Mouse (Mus musculus) layer of hippocampus, postnatal 25 days (tissue): ENCODE results near the gene Them5. TPM values are rescaled to one million over a fixed set of nuclear protein-coding genes. Genes with fewer than 3 reads are reported as not detected.

Source experiments
- DNase-seq, 2 experiments: peaks; one replicate each; pipeline ENCODE4 v3.0.0; 2022; ENCODE audit warnings: mixed read lengths in 2 of 2, low spot score in 1 of 2; ENCODE audit errors: extremely low spot score in 1 of 2
- total RNA-seq, 2 experiments: library from RNA; stranded (reverse); gene quantifications; 2 replicates each; pipeline ENCODE4 v1.2.3; 2021

The Them5 gene
- total RNA-seq, 2 experiments from 2014 or later, result not detected

DNA sequence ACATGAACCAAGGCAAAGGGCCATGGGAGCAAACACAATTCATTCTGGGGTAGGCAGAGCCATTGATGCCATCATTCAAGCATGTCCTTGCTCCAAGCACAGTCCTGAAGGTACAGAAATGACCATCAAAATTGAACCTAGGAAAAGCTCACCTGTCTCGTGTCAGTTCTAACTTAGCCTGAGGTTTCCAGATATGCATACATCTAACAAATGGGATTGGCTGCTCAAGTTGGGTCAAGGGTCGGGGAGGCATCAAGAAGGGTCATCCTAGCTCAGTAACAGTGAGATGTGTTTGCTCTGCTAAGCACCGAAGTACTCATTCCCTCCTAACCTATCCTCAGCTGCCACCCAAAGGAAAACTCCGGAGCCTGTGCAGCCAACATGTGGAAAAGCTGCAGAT is 55.0 kb downstream of the Them5 start:
- no peak for DNase-seq

Other genes starting within 250 kb of the Them5 start
- gene Gm10696, start 163.9 kb upstream of the Them5 start, total RNA-seq, result not detected
- gene Gm5286, start 145.4 kb upstream of the Them5 start, total RNA-seq, result not detected
- not detected for gene Gm4778, start 78.1 kb upstream of the Them5 start, total RNA-seq
- gene Them4, start 32.0 kb upstream of the Them5 start, total RNA-seq, result 10 to 100 TPM; 24.0 to 26.6 TPM
- gene C2cd4d, start 20.3 kb downstream of the Them5 start, total RNA-seq, result under 1 TPM; 0.54 to 0.56 TPM
- gene Rorc, start 30.7 kb downstream of the Them5 start, total RNA-seq, result under 1 TPM; 0.52 to 0.57 TPM
- gene Lingo4, start 56.4 kb downstream of the Them5 start, total RNA-seq, result 1 to 10 TPM in 1 of 2 experiments, under 1 TPM in 1; 0.99 to 1.1 TPM
- 10 to 100 TPM; 44.1 TPM for gene Tdrkh, start 71.2 kb downstream of the Them5 start, total RNA-seq
- gene Mrpl9, start 101.2 kb downstream of the Them5 start, total RNA-seq, result 10 to 100 TPM; 42.1 to 46.8 TPM
- not detected for gene Oaz3, start 101.8 kb downstream of the Them5 start, total RNA-seq
- 100 to 1,000 TPM; 165 to 198 TPM for gene Celf3, start 136.2 kb downstream of the Them5 start, total RNA-seq
- gene Riiad1, start 138.2 kb downstream of the Them5 start, total RNA-seq, result 1 to 10 TPM; 5.8 to 6.9 TPM
- gene Snx27, start 240.6 kb downstream of the Them5 start, total RNA-seq, result 100 to 1,000 TPM in 1 of 2 experiments, 10 to 100 TPM in 1; 96.6 to 103 TPM